Mouse (Mus musculus): ENCODE measurements around the gene Ciao2a.

Ciao2a gene

DNA sequence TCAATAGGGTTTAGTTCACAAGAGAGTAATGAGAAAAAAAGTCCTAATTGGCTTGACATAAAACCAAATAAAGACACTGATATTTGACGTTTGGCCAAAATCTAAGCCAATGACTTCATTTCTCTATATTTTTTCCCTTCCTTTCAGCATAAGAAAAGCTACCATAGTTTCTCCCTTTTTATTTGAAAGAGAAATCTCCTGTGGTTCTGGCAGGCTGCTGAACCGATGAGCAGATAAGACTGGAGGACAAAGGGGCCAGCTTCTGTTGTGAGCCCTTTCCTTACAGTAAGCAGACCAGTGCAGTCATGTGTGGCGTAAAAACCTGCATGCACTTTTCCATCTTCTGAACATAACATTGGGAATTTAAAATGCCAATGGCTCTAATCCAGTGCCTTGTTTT, 5.5 kb upstream of the Ciao2a start:
- no peak for DNase-seq

GRCm38 (mm10) chr9:66121421-66121820, 5.0 kb upstream of the Ciao2a start:
- DNase-seq: no peak

DNA sequence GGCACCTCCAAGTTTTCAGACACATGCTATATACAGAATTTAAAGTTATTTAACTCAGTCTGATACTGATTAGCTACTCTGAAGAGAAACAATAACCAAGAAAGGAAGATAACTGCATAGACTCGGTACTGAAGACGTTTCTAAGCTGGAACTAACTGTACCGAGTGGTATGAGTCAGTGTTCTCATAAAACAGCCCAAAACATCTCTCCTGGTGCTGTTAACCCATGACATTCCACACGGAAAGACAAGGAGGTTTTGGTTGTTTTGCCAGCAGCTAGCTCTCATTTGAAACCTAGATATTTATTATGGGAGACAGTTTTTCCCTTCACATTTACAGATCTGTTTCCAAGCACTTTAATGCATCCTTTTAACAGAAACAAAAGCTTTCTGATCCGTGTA, 2.8 kb upstream of the Ciao2a start:
- DNase-seq: no peak

- peak; percentile 54 for DNase-seq
These were observed 2.3 kb upstream of the Ciao2a start for GRCm38 (mm10) chr9:66124111-66124531.

DNA sequence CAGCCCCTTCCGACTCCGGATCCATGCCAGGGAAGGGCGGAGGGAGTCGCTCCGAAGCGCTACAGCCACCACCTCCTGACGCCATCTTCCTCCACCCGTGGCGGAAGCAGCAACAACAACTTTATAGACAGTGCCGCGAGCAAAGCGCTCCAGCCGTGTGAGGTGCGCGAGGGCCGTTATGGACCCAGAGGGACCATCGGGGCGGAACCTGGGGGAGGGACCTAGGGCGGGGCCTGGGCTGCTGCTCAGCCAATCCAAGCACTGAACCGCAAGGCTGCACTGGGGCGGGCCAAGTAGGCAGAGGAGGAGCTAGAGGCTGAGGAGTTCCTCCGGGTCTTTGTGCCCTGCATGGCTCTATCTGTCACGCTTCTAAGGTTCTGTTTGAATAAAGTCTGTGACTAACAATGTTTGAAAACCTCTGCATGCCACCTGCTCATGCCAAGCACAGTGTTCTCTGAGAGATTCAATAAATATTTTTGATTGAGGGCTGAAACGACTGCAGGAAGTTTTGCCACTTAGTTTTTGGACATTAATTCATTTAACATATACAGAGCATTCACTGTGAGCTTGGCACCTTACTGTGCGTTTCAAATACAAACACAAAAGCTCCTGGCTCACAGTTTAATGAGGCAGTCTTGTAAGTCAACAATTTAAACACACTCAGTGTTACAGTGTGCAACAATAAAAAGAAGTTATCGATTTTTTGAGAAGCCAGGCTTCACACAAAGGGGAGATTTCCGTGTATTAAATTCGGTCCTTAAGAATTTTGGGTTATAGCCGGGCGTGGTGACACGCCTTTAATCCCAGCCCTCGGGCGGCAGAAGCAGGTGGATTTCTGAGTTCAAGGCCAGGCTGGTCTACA, 1.5 kb upstream of the Ciao2a start:
- DNase-seq: peak; percentile 96

- DNase-seq: peak; percentile 55
These were observed 612 bp upstream of the Ciao2a start for GRCm38 (mm10) chr9:66125543-66126455.

GRCm38 (mm10) chr9:66127193-66127546, 759 bp downstream of the Ciao2a start:
- DNase-seq: peak; percentile 52

DNA sequence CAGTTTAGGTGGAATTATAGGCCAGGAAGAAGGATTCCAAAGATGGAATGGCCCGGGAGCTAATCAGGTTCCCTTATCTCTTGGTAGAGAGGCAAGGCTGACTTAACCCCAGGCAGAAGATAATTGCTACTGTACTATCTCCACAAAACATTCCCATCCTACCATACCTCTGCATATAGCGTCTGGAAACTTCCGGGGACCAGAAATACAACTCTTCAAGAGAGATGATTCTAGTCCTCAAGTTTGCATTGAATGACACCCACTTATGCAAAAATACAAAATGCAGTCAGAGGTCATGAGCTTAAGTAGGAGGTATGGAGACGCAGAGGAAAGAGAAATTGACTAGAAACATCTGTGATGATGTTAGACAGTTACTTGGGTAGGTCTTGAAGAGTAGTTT, 1.5 kb downstream of the Ciao2a start:
- DNase-seq: no peak

DNA sequence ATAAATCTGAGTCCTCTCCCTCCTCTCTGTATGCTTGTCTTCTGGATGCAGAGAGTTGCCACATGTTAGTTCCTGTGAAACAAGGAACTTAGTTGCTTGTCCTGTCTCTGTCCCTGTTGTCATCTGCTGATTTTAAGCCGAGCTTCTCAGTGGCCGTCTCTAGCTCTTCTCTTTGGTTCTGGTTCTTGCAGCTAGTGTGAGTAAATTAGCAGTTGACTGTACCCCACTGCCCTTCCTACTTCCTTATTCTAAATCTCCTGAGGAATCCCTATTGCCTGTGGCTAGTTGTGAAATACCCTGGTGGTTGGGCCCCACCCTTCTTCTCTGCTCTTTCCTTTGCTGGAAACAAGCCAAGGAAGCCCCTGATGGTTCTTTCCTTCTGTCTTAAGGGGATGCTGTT, 5.1 kb downstream of the Ciao2a start:
- DNase-seq: no peak

- no peak for DNase-seq
These were observed 9.6 kb downstream of the Ciao2a start for GRCm38 (mm10) chr9:66135967-66136366.

- no peak for DNase-seq
These were observed 11.8 kb downstream of the Ciao2a start for GRCm38 (mm10) chr9:66138193-66138592.

GRCm38 (mm10) chr9:66142265-66142664, 15.9 kb downstream of the Ciao2a start:
- DNase-seq: no peak

DNA sequence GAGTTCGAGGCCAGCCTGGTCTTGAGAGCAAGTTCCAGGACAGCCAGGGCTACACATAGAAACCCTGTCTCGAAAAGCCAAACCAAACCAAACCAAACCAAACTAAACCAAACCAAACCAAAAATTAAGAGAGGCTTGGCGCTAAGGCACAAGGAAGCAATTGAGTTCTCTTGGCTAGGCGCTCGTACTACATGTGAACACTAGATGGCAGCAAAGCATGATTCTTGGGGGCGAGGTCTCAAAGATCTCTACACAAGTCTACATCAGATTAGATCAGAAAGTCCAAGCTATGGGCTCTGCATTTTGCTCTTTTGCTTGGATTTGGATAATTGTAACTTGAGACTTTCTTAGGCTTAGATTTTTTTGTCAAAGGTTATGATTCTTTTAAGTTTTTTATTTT, 17.8 kb downstream of the Ciao2a start:
- DNase-seq: peak; percentile 84

GRCm38 (mm10) chr9:66146141-66146540, 19.7 kb downstream of the Ciao2a start:
- DNase-seq: no peak

- no peak for DNase-seq
These were observed 25.6 kb downstream of the Ciao2a start for GRCm38 (mm10) chr9:66152011-66152410.

- DNase-seq: no peak
These were observed 27.2 kb downstream of the Ciao2a start for GRCm38 (mm10) chr9:66153594-66153993.

DNA sequence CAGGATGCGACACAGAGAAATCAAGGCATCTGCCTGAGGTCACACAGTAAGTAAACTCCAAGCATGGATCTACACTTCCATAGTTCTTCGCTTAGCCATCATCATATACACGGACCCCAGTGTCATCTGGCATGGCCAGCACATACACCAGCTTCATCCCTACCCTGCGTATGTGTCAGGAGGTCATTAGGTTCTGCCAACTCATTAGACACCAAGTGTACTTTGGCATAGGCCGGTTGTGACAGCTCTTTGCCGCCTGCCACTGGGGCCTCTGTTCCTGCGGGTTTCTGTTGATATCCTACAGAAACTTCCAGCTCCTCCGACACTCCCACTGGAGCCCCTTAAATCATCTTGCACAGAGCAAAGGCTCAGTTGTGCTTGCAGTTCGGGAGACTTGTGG, 27.6 kb downstream of the Ciao2a start:
- no peak for DNase-seq

GRCm38 (mm10) chr9:66155534-66155933, 29.1 kb downstream of the Ciao2a start:
- no peak for DNase-seq

DNA sequence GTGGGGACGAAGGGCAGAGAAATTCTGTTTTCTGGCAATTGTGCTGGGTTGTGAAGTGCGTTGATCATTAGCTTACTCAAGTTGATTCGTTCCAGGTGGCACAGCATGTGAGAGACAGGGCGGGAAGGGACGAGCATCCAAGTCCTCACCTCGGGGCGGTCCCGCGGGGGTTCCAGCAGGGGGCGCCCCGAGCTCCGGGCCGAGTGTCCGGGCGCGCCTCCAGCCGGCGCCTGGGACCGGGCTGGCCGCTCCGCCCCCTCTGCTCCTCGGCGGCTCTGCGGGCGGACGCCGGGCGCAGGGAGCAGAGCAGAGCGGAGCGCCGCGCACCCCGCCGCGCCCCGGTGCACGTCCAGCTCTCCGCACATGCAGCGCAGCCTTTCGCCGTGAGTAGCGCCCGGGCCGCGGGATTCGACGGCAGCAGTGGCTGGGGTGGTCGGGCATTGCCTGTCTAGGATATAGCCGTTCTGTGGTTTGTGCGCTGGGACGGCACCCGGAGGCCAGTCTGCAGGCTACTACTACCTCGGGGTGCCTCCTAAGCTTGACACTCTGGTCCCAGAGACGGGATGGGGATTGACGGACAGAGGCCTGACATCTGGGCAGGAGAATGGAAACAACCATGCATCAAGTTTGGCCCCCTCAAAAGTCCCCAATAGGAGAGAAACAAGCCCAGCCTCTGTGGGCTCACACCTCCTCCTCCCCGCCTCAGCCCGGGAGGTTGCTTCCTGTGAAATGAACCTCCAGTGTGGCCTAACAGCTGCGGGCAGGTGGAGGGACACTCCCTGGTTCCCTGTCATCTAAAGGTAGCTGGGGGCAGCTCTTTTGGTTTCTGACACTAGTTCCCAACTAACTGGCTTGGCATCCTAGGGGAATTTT, 31.8 kb downstream of the Ciao2a start, which contains the start of gene Dapk2:
Dapk2 (plus strand) TSS at position 266 of the 873 bp plus-strand sequence.
- peak; percentile 51 for DNase-seq

- no peak for DNase-seq
These were observed 32.5 kb downstream of the Ciao2a start for GRCm38 (mm10) chr9:66158885-66159430.

DNA sequence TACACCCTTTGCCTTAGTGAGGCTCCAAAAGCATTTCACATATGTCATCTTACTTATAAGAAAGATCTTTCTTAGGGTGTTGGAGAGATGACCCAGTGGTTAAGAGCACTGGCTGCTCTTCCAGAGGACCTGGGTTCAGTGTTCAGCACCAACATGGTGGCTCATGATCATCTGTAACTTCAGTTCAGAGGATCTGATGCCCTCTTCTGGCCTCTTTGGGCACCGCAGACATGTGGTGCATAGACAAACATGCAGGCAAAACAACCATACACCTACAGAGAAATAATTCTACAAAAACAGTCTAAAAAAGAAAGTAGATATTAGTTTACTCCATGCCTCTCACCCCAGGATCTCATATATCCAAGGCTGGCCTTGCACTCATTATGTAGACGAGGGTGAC, 33.7 kb downstream of the Ciao2a start:
- no peak for DNase-seq

- no peak for DNase-seq
These were observed 36.6 kb downstream of the Ciao2a start for GRCm38 (mm10) chr9:66162995-66163394.

Measured in cerebellum, adult 9-10 months (tissue).